Mouse (Mus musculus) Muller cell, postnatal 12 days (primary cell): ENCODE results near the gene Smyd1.
"Not testable (repeated sequence)": the region's sequence is repeated elsewhere in the genome, so short reads cannot be mapped to it uniquely, and the experiment has no call there.

Experiments used
- DNase-seq: peaks from one replicate; pipeline ENCODE4 v3.0.0-alpha.2; 2015; ENCODE audit errors: inconsistent ontology term

Gene Smyd1

DNA sequence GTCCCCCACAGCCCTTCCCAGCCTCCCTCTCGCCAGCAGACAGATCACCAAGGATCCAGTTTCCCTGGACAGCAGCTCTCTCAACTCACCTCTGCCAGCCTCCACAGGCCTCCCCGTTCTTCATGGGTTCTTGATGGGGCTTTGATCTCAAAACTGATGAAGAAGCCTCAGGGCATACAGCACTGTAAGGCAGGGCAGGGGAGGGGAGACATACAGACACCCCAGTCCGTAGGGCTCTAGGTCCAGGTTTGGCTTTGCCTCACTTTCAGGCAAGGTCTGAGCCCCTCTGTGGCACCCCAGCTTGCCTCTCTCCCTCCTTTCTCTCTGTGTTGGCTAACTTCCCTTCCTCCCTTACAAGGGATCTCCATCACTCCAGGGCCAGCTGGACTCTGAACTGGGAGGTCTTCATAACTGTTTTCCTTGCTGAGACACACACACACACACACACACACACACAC is at the start of gene Smyd1:
Smyd1 (minus strand) TSS at position 408 of the 458 bp plus-strand sequence.
- DNase-seq, result no peak

- no peak for DNase-seq
These were observed 49.1 kb upstream of the Smyd1 start for GRCm38 (mm10) chr6:71371085-71371605.

DNA sequence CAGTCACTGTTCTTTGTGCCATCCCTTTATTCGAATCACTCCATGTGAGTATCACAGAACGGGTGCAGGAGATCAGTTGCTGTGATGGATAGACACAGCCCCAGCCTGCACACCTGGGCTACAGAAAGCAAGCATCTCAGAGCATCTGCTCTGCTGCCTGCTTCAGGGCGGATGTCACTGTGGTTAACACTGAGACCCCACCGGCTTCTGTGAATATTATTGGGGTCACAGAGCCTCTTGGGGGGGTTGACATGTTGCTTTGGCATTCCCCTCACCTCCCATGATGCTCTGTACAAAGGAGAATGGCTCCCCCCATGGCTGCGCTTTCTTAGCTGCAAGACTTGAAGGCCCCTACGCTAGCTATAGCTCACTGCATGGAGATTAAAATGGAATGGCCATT is 47.4 kb upstream of the Smyd1 start:
- DNase-seq, result no peak

GRCm38 (mm10) chr6:71363995-71364394 is 42.0 kb upstream of the Smyd1 start:
- DNase-seq, result no peak

DNA sequence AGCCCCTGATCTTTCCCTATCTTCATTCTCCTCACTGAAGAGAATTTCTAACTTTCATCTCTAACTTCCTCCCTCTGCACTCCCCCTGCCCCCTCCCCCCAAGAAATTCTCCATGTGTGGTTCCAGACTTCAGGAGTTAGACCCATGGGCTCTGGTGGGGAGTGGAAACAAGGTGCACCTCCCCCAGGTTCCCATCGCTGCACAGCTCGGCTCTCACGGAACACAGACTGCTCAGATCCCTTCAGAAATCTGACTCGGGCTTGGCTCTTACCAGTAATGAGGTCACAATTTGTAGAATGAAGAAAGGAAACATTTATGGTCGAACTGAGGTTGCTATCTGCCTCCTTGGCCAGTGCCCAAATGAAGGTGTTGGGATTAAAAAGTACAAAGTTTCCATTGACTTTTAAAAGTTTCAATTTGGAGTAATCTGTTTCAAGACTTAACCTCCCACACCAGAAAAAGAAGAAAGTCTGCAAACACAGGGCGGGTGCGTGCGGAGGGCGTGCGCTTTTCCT is 39.2 kb upstream of the Smyd1 start:
- no peak for DNase-seq

DNA sequence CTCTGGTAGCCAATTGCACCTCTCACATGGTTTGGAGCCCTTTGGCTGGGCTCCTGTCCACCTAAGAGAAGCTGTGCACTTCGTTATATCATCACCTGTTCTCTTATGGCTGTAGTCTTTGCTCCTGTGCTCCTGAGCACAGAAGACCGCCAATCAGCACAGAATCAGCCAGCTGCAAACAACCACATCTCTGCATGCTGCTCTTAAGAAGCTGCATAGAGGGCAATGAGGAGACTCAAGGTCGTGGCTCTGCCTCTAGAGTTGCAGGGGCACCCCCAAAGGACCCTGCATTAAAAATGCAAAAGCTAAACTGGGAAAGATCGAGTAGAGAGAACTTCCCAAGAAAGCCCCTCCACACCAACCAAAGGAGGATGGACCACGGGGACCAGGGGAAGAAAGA is 38.7 kb upstream of the Smyd1 start:
- DNase-seq, result no peak

DNA sequence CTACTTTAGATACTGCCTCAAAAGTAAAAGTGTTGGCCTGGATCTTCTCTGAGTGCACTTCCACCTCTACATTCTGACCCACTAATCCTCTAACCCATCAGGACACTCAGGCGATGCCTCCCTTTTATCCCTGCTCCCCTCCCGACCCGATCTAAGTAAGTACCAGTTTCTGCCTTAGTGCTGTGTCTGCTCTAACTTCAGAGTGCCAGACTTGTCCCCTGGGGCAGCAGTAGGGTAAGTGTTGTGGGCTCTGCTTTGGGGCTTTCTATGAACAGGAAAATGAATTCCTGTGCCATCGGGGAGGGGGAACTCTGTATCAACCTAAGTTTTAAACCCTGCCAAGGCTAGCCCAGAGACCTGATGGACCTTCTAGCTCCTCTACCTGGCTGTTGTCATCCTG is 38.2 kb upstream of the Smyd1 start:
- no peak for DNase-seq

GRCm38 (mm10) chr6:71357493-71357892 is 35.5 kb upstream of the Smyd1 start:
- no peak for DNase-seq

- no peak for DNase-seq
These were observed 31.7 kb upstream of the Smyd1 start for GRCm38 (mm10) chr6:71353722-71354121.

DNA sequence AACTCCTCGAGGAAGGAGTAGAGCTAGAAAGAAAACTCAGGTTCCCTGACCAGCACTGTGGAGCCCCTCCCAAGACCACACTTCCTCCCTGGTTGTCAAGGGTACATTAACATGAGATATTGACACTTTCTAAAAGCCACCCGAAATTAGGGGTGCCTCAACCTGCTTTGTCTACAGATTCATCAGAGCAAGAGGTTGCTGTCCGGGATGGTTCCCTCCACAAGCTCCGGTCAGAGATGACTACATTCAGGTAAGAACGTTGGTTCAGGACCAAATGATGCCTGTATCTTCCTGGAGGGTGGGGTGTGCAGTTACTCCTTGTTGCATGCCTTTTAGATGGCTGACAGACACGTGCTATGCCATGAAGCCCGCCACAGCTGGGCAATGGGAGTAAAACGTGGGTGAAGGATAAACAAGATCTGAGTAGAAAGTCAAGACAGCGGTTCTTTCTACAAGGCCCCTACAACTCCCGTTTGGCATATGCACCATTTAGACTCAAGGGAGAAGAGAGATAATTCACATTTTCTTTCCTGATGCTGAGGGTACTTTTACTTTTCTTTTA is 30.9 kb upstream of the Smyd1 start:
- no peak for DNase-seq

DNA sequence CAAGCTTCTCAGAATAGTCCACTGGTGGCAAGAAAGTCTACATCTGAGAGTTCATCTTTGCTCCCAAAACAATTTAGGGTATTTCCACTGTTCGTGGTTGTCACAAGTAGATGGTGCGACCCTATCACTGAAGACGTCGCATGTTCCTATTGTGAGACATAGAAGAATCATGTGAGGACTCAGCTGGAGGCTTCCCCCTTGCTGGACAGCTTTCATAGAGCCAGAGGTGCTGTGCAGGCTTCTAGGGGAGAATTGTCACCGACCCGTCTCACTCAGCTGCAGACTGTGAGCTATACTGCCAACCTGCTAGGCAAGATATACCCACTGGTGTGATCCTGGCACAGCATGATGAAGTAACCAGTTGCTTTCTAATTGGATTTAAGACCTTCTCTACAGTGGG is 30.2 kb upstream of the Smyd1 start:
- DNase-seq, result no peak

GRCm38 (mm10) chr6:71351201-71351600 is 29.2 kb upstream of the Smyd1 start:
- no peak for DNase-seq

DNA sequence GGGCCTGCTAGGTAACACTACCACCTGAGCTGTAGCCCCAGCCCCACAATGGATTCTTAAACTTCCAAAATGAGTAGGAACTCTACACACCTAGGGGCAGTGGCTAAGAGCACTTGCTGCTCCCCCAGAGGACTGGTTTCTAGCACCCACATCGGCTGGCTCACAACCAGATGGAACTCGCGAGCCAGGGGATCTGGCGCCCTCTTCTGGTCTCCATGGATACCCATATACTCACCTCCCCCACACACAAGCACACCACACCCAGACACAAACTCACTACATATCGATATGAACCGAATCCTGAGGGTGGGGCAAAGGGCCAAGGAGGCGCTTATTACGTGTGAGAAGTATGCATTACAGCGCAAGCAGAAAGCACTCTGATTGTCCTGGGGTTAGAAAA is 26.0 kb upstream of the Smyd1 start:
- no peak for DNase-seq

- no peak for DNase-seq
These were observed 19.1 kb upstream of the Smyd1 start for GRCm38 (mm10) chr6:71341179-71341578.

- DNase-seq, result no peak
These were observed 17.3 kb upstream of the Smyd1 start for GRCm38 (mm10) chr6:71339351-71339750.

- no peak for DNase-seq
These were observed 16.9 kb upstream of the Smyd1 start for GRCm38 (mm10) chr6:71338941-71339340.

- DNase-seq, result no peak
These were observed 15.6 kb upstream of the Smyd1 start for GRCm38 (mm10) chr6:71337666-71338065.

GRCm38 (mm10) chr6:71333578-71334273 is 11.7 kb upstream of the Smyd1 start:
- no peak for DNase-seq

DNA sequence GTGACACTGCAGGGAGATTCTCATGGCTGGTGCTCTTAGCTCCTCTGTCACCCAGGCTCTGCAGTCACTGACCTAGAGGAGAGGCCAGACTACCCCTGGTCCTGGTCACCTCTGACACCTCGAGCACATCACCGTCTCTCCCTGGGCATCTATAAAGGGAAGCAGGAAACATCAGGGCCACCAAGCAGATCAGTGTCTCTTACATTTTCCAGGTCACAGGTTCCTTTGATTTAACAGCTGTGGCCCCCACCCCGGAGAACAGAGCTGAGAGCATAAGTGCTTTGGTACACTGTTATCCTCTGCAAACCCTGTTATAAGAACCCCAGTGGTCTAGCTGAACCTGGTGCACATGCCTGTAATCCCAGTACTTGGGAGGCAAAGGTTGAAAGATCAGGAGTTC is 11.0 kb upstream of the Smyd1 start:
- DNase-seq, result no peak

DNA sequence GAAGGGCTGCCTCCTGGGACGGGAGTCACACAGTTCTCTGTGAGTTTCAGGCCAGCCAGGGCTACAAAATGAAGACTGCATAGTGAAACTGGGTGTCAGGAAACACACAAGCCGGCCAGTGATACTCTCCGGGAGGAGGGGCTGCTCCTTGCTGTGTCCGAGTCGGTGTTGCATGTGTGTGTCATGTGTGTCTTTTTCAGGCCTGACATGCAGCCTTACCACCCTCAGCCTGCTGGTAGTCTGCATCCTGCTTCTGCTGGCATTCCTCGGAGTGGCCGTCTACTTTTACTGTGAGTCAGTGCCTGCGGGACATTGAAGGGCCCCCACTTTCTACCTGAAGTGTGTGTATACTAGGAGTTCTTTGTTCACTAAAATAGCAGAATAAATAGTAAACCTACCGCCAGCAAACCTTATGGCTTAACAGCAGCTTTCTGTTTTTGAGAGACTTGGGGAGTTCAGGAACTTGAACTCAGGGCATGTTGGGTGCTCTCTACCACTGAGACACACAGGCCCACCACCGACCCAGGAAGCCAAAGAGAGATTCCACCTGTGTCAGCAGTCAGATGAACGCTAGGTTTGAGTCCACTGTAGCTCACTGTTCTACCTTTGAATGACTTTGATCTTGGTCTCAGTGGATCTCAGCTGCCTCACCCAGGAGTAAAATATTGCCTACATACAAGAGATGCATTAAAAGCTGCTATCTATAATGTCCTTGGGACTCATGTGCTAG is 10.4 kb upstream of the Smyd1 start:
- DNase-seq, result no peak

DNA sequence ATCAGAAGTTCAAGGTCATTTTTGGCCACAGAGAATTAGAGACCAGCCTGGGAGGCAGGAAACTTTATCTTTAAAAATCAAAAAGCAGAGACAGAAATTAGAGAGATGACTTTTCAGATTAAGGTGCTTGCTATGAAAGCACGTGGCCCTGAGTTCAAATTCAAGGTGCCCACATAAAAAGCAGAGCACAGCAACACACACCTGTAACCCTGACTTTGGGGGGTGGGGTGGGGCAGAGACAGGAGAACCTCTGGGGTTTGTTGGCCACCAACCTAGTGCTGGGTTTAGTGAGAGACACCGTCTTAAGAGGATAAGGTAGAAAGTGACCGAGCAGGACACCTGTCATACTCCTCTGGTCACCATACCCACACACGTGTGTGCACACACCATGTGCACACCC is 9.5 kb upstream of the Smyd1 start:
- DNase-seq, result not testable (repeated sequence)

- no peak for DNase-seq
These were observed 8.5 kb upstream of the Smyd1 start for GRCm38 (mm10) chr6:71330486-71330885.

GRCm38 (mm10) chr6:71329881-71330280 is 7.8 kb upstream of the Smyd1 start:
- DNase-seq, result no peak
